Mouse (Mus musculus) thymus, adult 2 months (tissue): ENCODE results near the gene D16Ertd472e.

Experiments
- CTCF ChIP-seq: fragments of 200-500 bp; IDR thresholded peaks from 2 replicates; pipeline ENCODE4 v1.5.1; 2012; ENCODE audit warnings: mild to moderate bottlenecking, control low read depth, low read length, moderate library complexity, borderline replicate concordance; ENCODE audit not compliant: control insufficient read depth, poor library complexity, insufficient read depth; ENCODE audit errors: extremely low read depth
- POLR2A ChIP-seq: fragments of 200-500 bp; IDR thresholded peaks from 2 replicates; pipeline ENCODE4 v1.6.1; 2012; ENCODE audit warnings: mild to moderate bottlenecking, low read length, control low read depth, moderate library complexity; ENCODE audit not compliant: control insufficient read depth, poor library complexity, insufficient read depth; ENCODE audit errors: extremely low read depth

DNA sequence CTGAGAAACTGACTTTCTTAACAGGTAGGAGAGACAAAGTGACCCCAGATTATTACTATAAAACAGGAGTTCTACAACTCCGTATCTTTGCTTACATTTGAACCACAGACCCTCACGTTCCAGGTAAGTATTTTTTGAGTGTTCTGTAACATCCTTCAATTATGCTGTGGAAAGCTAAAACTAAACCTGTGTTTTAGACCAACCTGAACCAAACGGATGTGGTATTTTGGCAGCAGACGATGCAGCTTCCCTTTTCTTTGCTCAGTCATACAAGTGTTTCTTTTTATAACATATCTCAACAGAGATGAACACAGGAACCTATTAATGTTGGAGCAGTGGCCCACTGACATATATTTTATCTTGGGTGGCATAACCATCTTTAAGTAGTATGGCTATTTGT, 18.9 kb downstream of the D16Ertd472e start:
- TF ChIP-seq CTCF (no peak), POLR2A (no peak)
